Mouse (Mus musculus) hematopoietic multipotent progenitor cell, adult 10-12 weeks (in vitro differentiated cells): ENCODE measurements around the gene Pik3r3. TPM values are rescaled to one million over a fixed set of nuclear protein-coding genes. Genes with fewer than 3 reads are reported as not detected.

Source experiments
- polyA plus RNA-seq: library from polyadenylated mRNA; stranded (reverse); fragments of >175 nt; gene quantifications from 2 replicates; pipeline ENCODE4 v1.2.3, GENCODE M21; 2012; ENCODE audit warnings: low replicate concordance

Pik3r3 gene
- 2.2 and 4.4 TPM in 2 replicates for polyA plus RNA-seq

DNA sequence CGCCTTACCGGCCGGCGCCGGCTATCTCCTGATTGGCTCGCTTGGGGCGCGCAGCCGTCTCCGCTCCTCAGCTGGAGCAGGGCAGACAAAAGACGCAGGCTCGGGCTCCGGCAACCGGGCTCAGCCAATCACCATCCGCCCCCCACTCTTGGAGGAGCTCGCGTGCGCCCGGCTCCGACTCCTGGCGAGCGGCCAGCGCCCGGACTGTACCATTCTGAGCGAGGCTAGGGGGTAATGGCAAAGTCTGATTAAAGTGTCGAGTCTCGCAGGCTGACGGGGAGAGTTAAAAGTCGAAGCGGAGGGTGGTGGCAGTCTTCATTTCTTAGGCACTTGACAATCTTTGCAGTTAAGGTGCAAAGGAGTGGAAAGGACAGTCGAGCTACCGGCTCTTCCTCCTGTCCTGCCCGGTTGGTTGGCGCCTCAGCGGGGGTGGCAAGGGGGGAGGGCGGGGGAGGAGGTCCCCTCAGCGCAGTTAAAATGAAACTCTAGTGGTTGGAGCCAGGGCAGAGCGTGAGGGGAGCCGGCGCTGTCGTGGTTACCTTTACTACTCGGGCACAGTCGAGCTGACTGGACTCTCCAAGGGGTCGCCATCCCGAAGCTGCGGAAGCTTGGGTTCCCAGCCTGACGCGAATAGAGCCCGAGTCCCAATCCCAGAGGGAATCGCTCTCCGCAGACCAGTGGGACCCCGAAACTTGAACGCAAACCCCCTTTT lies at the start of gene Pik3r3:
Gene Pik3r3, plus strand, starts transcription at position 479 of the 712 bp plus-strand sequence.

DNA sequence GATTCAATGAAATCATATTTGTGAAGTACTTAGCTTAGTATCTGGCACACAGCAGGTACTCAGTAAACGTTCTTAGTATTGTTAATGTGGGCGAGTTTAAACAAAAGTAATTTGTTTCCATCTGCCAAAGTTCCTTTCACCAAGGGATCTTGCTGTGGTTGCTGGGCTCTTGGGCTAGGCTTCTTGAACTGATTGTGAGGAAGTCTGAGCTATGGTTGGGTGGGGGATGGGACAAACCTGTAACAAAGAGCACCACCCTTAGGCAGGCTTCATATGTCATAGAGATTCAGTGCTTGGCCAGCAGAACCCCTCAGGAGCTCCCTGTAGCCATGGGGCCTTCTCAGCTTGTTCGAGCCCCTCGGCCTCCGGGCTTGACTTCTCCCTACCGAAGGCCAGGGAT lies 48.3 kb upstream of the Pik3r3 start, which contains the start of the genes 1700042G07Rik and Gm49337:
Gene 1700042G07Rik, plus strand, starts transcription at position 301 of the 400 bp plus-strand sequence.
Gene Gm49337, plus strand, starts transcription at position 313 of the 400 bp plus-strand sequence.

Other genes with a start within 250 kb of the Pik3r3 start
- gene Faah, start 203.7 kb upstream of the Pik3r3 start, polyA plus RNA-seq, result 38.6 and 41.0 TPM in 2 replicates
- 0.69 and 1.3 TPM in 2 replicates for gene Nsun4, start 167.7 kb upstream of the Pik3r3 start, polyA plus RNA-seq
- gene Uqcrh, start 146.5 kb upstream of the Pik3r3 start, polyA plus RNA-seq, result 36.9 and 46.0 TPM in 2 replicates
- 14.2 and 26.6 TPM in 2 replicates for gene Lrrc41, start 146.3 kb upstream of the Pik3r3 start, polyA plus RNA-seq
- gene Rad54l, start 97.9 kb upstream of the Pik3r3 start, polyA plus RNA-seq, result 0.15 and 0.76 TPM in 2 replicates
- 6.5 and 11.3 TPM in 2 replicates for gene Pomgnt1, start 97.8 kb upstream of the Pik3r3 start, polyA plus RNA-seq
- 1.2 and 3.1 TPM in 2 replicates for gene Lurap1, start 70.3 kb upstream of the Pik3r3 start, polyA plus RNA-seq
- gene Tspan1, start 54.0 kb upstream of the Pik3r3 start, polyA plus RNA-seq, result not detected in 2 replicates
- gene 1700042G07Rik, start 48.2 kb upstream of the Pik3r3 start, polyA plus RNA-seq, result not detected in 2 replicates
- not detected in 2 replicates for gene Gm49337, start 48.2 kb upstream of the Pik3r3 start, polyA plus RNA-seq
- 31.5 and 46.9 TPM in 2 replicates for gene Mast2, start 242.6 kb downstream of the Pik3r3 start, polyA plus RNA-seq